Mouse (Mus musculus) CH12.LX (cell line): ENCODE data around the gene Smcr8. TPM values are rescaled to one million over a fixed set of nuclear protein-coding genes. Genes with fewer than 3 reads are reported as not detected.

Experiments
- DNase-seq: peaks from one replicate; pipeline ENCODE4 v3.0.0-alpha.2; 2013; ENCODE audit errors: extremely low read depth
- H3K27ac ChIP-seq: 2 replicates; pipeline ENCODE4 v1.5.1; 2012; ENCODE audit warnings: low read depth, mild to moderate bottlenecking, control low read depth, moderate library complexity; ENCODE audit not compliant: insufficient read depth
- H3K27me3 ChIP-seq: replicated peaks from 2 replicates; pipeline ENCODE3; 2012; ENCODE audit warnings: inconsistent platforms
- H3K36me3 ChIP-seq, 2 experiments: replicated peaks in 1 of 2; 2 replicates each; pipeline versions ENCODE3 to v1.6.1; 2012; ENCODE audit warnings: inconsistent platforms in 1 of 2, low read length in 1 of 2, mild to moderate bottlenecking in 1 of 2, mixed read lengths in 1 of 2, moderate library complexity in 1 of 2; ENCODE audit not compliant: control insufficient read depth in 1 of 2, insufficient read depth in 1 of 2
- H3K4me1 ChIP-seq, 2 experiments: 2 replicates each; pipeline ENCODE4 v1.6.1; 2012; ENCODE audit warnings: inconsistent platforms in 1 of 2, moderate library complexity in 1 of 2; ENCODE audit not compliant: insufficient read depth in 2 of 2, control insufficient read depth in 1 of 2
- H3K4me2 ChIP-seq: 2 replicates; pipeline ENCODE4 v1.6.1; 2012; ENCODE audit warnings: low read depth, mild to moderate bottlenecking, control low read depth; ENCODE audit not compliant: poor library complexity, insufficient read depth, severe bottlenecking
- H3K4me3 ChIP-seq, 3 experiments: fragments of 150-350 bp in 1 of 3; sonication (generic) in 1 of 3; replicated peaks in 1 of 3; 2 replicates each; pipeline versions ENCODE3 to v1.5.1; 2011 to 2012; ENCODE audit warnings: low read depth in 2 of 3, low read length in 2 of 3, mild to moderate bottlenecking in 2 of 3, moderate library complexity in 2 of 3, control low read depth in 1 of 3, improper control_type of control experiment in 1 of 3, inconsistent platforms in 1 of 3, mixed read lengths in 1 of 3; ENCODE audit not compliant: poor library complexity in 1 of 3
- H3K79me2 ChIP-seq: replicated peaks from 2 replicates; pipeline ENCODE4 v1.6.1; 2012; ENCODE audit warnings: mild to moderate bottlenecking, moderate library complexity; ENCODE audit not compliant: control insufficient read depth, poor library complexity, insufficient read depth, severe bottlenecking; ENCODE audit errors: extremely low read depth
- H3K9ac ChIP-seq: 2 replicates; pipeline ENCODE4 v1.6.1; 2012; ENCODE audit warnings: low read depth, mild to moderate bottlenecking, control low read depth, moderate library complexity; ENCODE audit not compliant: insufficient read depth
- H3K9me3 ChIP-seq: replicated peaks from 2 replicates; pipeline ENCODE3; 2012; ENCODE audit warnings: low read length, inconsistent platforms, mixed read lengths
- BHLHE40 ChIP-seq: IDR thresholded peaks from 2 replicates; pipeline ENCODE4 v1.6.1; 2011; ENCODE audit warnings: mild to moderate bottlenecking, low read depth, low read length, improper control_type of control experiment
- CHD2 ChIP-seq: IDR thresholded peaks from 2 replicates; pipeline ENCODE4 v1.6.1; 2011; ENCODE audit warnings: low read length, improper control_type of control experiment
- CTCF ChIP-seq, 2 experiments: IDR thresholded peaks in 1 of 2; conservative IDR thresholded peaks in 1 of 2; 2 replicates each; pipeline ENCODE4 v1.5.1; 2011 to 2012; ENCODE audit warnings: low read depth in 2 of 2, low read length in 2 of 2, improper control_type of control experiment in 1 of 2, inconsistent platforms in 1 of 2, mild to moderate bottlenecking in 1 of 2, moderate library complexity in 1 of 2
- ELF1 ChIP-seq: IDR thresholded peaks from 2 replicates; pipeline ENCODE4 v1.6.1; 2014; ENCODE audit warnings: low read depth, mild to moderate bottlenecking, inconsistent platforms, low read length, improper control_type of control experiment
- HCFC1 ChIP-seq: IDR thresholded peaks from 2 replicates; pipeline ENCODE4 v1.6.1; 2012; ENCODE audit warnings: low read depth, mild to moderate bottlenecking, inconsistent platforms, low read length, improper control_type of control experiment
- IRF4 ChIP-seq: IDR thresholded peaks from 2 replicates; pipeline ENCODE4 v1.6.1; 2014; ENCODE audit warnings: low read depth, mild to moderate bottlenecking, inconsistent platforms, low read length, improper control_type of control experiment
- JUN ChIP-seq: IDR thresholded peaks from 2 replicates; pipeline ENCODE4 v1.6.1; 2011; ENCODE audit warnings: low read depth, mild to moderate bottlenecking, low read length, improper control_type of control experiment, moderate library complexity; ENCODE audit not compliant: insufficient read depth
- JUND ChIP-seq: conservative IDR thresholded peaks from 2 replicates; pipeline ENCODE4 v1.6.1; 2011; ENCODE audit warnings: low read depth, low read length, improper control_type of control experiment
- KAT2A ChIP-seq: IDR thresholded peaks from 2 replicates; pipeline ENCODE4 v1.6.1; 2012; ENCODE audit warnings: low read length, improper control_type of control experiment, inconsistent platforms; ENCODE audit not compliant: insufficient replicate concordance
- MAFK ChIP-seq: IDR thresholded peaks from 2 replicates; pipeline ENCODE4 v1.6.1; 2011; ENCODE audit warnings: low read length, improper control_type of control experiment; ENCODE audit not compliant: insufficient replicate concordance
- MAX ChIP-seq: IDR thresholded peaks from 2 replicates; pipeline ENCODE4 v1.6.1; 2011; ENCODE audit warnings: low read length, improper control_type of control experiment
- MAZ ChIP-seq: IDR thresholded peaks from 2 replicates; pipeline ENCODE4 v1.6.1; 2012; ENCODE audit warnings: low read depth, mild to moderate bottlenecking, inconsistent platforms, low read length, improper control_type of control experiment, moderate library complexity
- MEF2A ChIP-seq: IDR thresholded peaks from 2 replicates; pipeline ENCODE4 v1.6.1; 2014; ENCODE audit warnings: low read depth, mild to moderate bottlenecking, inconsistent platforms, low read length, improper control_type of control experiment, borderline replicate concordance
- MYC ChIP-seq: IDR thresholded peaks from 2 replicates; pipeline ENCODE4 v1.6.1; 2011; ENCODE audit warnings: low read depth, mild to moderate bottlenecking, improper control_type of control experiment, low read length
- NELFE ChIP-seq: IDR thresholded peaks from 2 replicates; pipeline ENCODE4 v1.6.1; 2011; ENCODE audit warnings: low read depth, low read length, improper control_type of control experiment
- PAX5 ChIP-seq: IDR thresholded peaks from 2 replicates; pipeline ENCODE4 v1.6.1; 2012; ENCODE audit warnings: low read length, inconsistent platforms, mixed read lengths
- POLR2A ChIP-seq: IDR thresholded peaks from 2 replicates; pipeline ENCODE4 v1.6.1; 2011; ENCODE audit warnings: low read depth, mild to moderate bottlenecking, improper control_type of control experiment, low read length
- RAD21 ChIP-seq: IDR thresholded peaks from 2 replicates; pipeline ENCODE4 v1.6.1; 2011; ENCODE audit warnings: low read depth, mild to moderate bottlenecking, low read length, improper control_type of control experiment, moderate library complexity
- RCOR1 ChIP-seq: conservative IDR thresholded peaks from 2 replicates; pipeline ENCODE4 v1.6.1; 2012; ENCODE audit warnings: low read depth, mild to moderate bottlenecking, inconsistent platforms, low read length, improper control_type of control experiment
- SIN3A ChIP-seq: IDR thresholded peaks from 2 replicates; pipeline ENCODE4 v1.6.1; 2012; ENCODE audit warnings: low read length, improper control_type of control experiment, inconsistent platforms
- USF2 ChIP-seq: conservative IDR thresholded peaks from 2 replicates; pipeline ENCODE4 v1.6.1; 2011; ENCODE audit warnings: low read depth, low read length, improper control_type of control experiment
- ZKSCAN1 ChIP-seq: IDR thresholded peaks from 2 replicates; pipeline ENCODE4 v1.6.1; 2012; ENCODE audit warnings: low read depth, inconsistent platforms, low read length, improper control_type of control experiment, borderline replicate concordance
- ZMIZ1 ChIP-seq: IDR thresholded peaks from 2 replicates; pipeline ENCODE4 v1.6.1; 2012; ENCODE audit warnings: low read depth, mild to moderate bottlenecking, inconsistent platforms, low read length, improper control_type of control experiment
- ZNF384 ChIP-seq: IDR thresholded peaks from 2 replicates; pipeline ENCODE4 v1.6.1; 2012; ENCODE audit warnings: low read depth, low read length, improper control_type of control experiment, inconsistent platforms
- dilution Hi-C: fragments of 300-500 bp; cut with MboI; formaldehyde crosslinking; loops from 2 replicates; pipeline ENCODE4 v1.14.3; 2020; ENCODE audit warnings: low sequenced_read_pairs; ENCODE audit not compliant: extremely low pct_unique_long_range_greater_than_20kb, extremely low pct_ligation_motif_present
- in situ Hi-C: fragments of 300-500 bp; cut with MboI; formaldehyde crosslinking; loops from 3 replicates; pipeline ENCODE4 v1.14.3; 2019; ENCODE audit warnings: low sequenced_read_pairs, low pct_ligation_motif_present, low pct_unique_long_range_greater_than_20kb, mixed read lengths
- polyA plus RNA-seq: library from polyadenylated mRNA; unstranded; fragments of >175 nt; gene quantifications from 2 replicates; pipeline ENCODE4 v1.2.1, GENCODE M21; 2012; ENCODE audit warnings: low read depth; ENCODE audit not compliant: insufficient read length
- total RNA-seq, 2 experiments: library from RNA; depleted of rRNA; stranded (reverse); fragments of 300-350 nt in 1 of 2; fragments of >200 nt in 1 of 2; gene quantifications; 2 replicates each; pipeline ENCODE4 v1.2.3; 2012 to 2014

Smcr8 gene
- total and polyA plus RNA-seq, 3 experiments: 11.0 to 27.5 (median 22.4) TPM

DNA sequence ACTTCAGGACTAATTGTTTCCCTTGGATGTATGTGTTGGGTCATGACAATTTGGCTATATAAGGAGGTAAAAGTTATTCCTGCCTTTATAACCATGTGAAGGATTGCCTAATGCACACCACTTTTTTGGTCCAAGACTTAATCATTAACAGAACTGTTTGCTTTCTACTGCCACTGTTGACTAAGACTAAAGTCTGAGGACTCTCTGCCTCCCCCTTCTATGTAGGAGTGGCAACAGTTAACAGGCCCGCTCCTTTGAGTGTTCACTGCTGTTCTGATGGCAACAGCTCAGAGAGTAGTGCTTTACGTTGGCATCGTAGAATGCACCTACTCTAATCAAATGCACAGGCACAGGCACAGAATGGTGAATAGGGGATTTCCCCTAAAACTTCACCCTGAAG, 47.9 kb downstream of the Smcr8 start:
- Histone ChIP-seq H3K79me2 (no peaks in the 10 kb centered on the region), H3K4me3 (no peak overlapping the region), H3K4me2 (no peak overlapping the region), H3K27me3 (peaks cover 16% of the 10 kb centered on the region), H3K4me1 (peaks cover 0 to 9% of the 10 kb centered on the region in 2 experiments; a peak in 2 of 4 replicates), H3K9ac (no peak overlapping the region), H3K9me3 (peaks cover 3% of the 10 kb centered on the region), H3K27ac (no peak overlapping the region), H3K36me3 (no peaks in the 10 kb centered on the region)
- DNase-seq: no peak
- TF ChIP-seq MAZ (no peak), USF2 (no peak), CTCF (conservative IDR thresholded peaks at IDR 0.05 in 1 of 2, IDR thresholded peaks at IDR 0.05 in 1 of 2; ENCODE audit: low read depth in 2 of 2, low read length in 2 of 2) (no peak), BHLHE40 (no peak), ZNF384 (no peak), NELFE (no peak)
- dilution Hi-C loops: no loop called here
- in situ Hi-C loops: no loop called here

DNA sequence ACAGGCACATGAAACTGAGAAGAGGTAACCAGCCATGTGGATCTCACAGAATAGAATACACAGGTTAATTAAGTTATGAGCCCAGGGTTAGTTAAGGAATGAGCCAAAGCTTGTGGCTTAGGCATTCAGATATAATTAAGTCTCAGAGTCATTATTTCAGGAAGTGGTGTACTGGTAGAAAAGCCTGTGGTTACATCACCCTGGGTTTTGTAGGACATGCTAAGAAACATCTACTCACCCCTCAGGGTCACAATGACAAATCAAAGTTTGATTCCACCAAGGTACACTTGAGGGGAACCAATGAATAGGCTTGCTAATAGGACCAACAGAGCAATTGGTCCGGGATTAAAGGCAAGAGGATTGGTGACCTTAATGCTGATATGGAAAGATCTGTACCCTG, 49.4 kb downstream of the Smcr8 start:
- DNase-seq: no peak
- no peak overlapping the region for H3K9ac ChIP-seq
- no peak overlapping the region for H3K4me2 ChIP-seq
- in situ Hi-C loops: no loop called here
- dilution Hi-C loops: no loop called here
- H3K79me2 ChIP-seq: peaks cover 2% of the 10 kb centered on the region
- H3K27me3 ChIP-seq: peaks cover 16% of the 10 kb centered on the region
- H3K27ac ChIP-seq: no peak overlapping the region
- peaks cover 3% of the 10 kb centered on the region for H3K9me3 ChIP-seq
- H3K4me1 ChIP-seq: peaks cover 4 to 15% of the 10 kb centered on the region in 2 experiments
- H3K4me3 ChIP-seq: no peak overlapping the region
- TF ChIP-seq CHD2 (no peak), PAX5 (no peak), RAD21 (no peak)
- TF ChIP-seq, all 38 proteins: peak for 0
- peaks cover 0 to 2% of the 10 kb centered on the region in 2 experiments for H3K36me3 ChIP-seq

GRCm38 (mm10) chr11:60827241-60827945, 50.1 kb downstream of the Smcr8 start:
- in situ Hi-C loops: no loop called here
- peaks cover 16% of the 10 kb centered on the region for H3K27me3 ChIP-seq

More at GRCm38 (mm10) chr11:60827241-60827945, 50.1 kb downstream of the Smcr8 start:
- Histone ChIP-seq H3K27ac (no peak overlapping the region), H3K36me3 (peaks cover 0 to 7% of the 10 kb centered on the region in 2 experiments), H3K4me1 (peaks cover 4 to 22% of the 10 kb centered on the region in 2 experiments), H3K4me3 (no peak overlapping the region), H3K9ac (no peak overlapping the region), H3K9me3 (peaks cover 3% of the 10 kb centered on the region), H3K79me2 (peaks cover 5% of the 10 kb centered on the region), H3K4me2 (no peak overlapping the region)
- dilution Hi-C loops: no loop called here
- no peak for TF ChIP-seq ELF1
- no peak for TF ChIP-seq ZMIZ1
- no peak for TF ChIP-seq IRF4
- no peak for TF ChIP-seq MYC
- TF ChIP-seq JUN: no peak
- TF ChIP-seq SIN3A: no peak
- no peak for TF ChIP-seq USF2
- no peak for TF ChIP-seq RAD21
- no peak for TF ChIP-seq PAX5
- TF ChIP-seq CTCF (conservative IDR thresholded peaks at IDR 0.05 in 1 of 2, IDR thresholded peaks at IDR 0.05 in 1 of 2; ENCODE audit: low read depth in 2 of 2, low read length in 2 of 2): no peak
- no peak for TF ChIP-seq NELFE
- TF ChIP-seq HCFC1: no peak
- no peak for TF ChIP-seq JUND
- TF ChIP-seq POLR2A: no peak
- no peak for TF ChIP-seq ZKSCAN1
- TF ChIP-seq MEF2A: no peak
- no peak for TF ChIP-seq KAT2A
- TF ChIP-seq MAFK: no peak
- TF ChIP-seq MAX: no peak
- no peak for TF ChIP-seq RCOR1
- DNase-seq: no peak
